Mouse (Mus musculus) midbrain, embryonic 13.5 days (tissue): Measurements from ENCODE around the gene 2010111I01Rik. TPM values are rescaled to one million over a fixed set of nuclear protein-coding genes. Genes with fewer than 3 reads are reported as not detected.
A peak's percentile ranks its signal among the peaks of the same experiment; 100 is the strongest.

Experiments
- ATAC-seq: fragments of 200-750 bp; cut with Nextera tagmentation; 2 replicates; pipeline ENCODE4 v1.8.0; 2017; ENCODE audit warnings: mild to moderate bottlenecking, moderate TSS enrichment, moderate library complexity
- H3K27ac ChIP-seq: fragments of 300-500 bp; sonication (generic); 2 replicates; pipeline ENCODE4 v1.5.1; 2015; ENCODE audit warnings: inconsistent platforms, mild to moderate bottlenecking, moderate library complexity
- H3K27me3 ChIP-seq: fragments of 300-500 bp; sonication (generic); 2 replicates; pipeline ENCODE4 v1.6.1; 2015; ENCODE audit warnings: mild to moderate bottlenecking, inconsistent platforms
- H3K36me3 ChIP-seq: fragments of 300-500 bp; sonication (generic); 2 replicates; pipeline ENCODE4 v1.6.1; 2015; ENCODE audit warnings: mild to moderate bottlenecking, inconsistent platforms
- H3K4me1 ChIP-seq: fragments of 300-500 bp; sonication (generic); replicated peaks from 2 replicates; pipeline ENCODE4 v1.6.1; 2015; ENCODE audit warnings: inconsistent platforms
- H3K4me2 ChIP-seq: fragments of 300-500 bp; sonication (generic); replicated peaks from 2 replicates; pipeline ENCODE4 v1.6.1; 2015; ENCODE audit warnings: moderate library complexity, mild to moderate bottlenecking, inconsistent platforms
- H3K4me3 ChIP-seq: fragments of 300-500 bp; sonication (generic); replicated peaks from 2 replicates; pipeline ENCODE4 v1.5.1; 2015; ENCODE audit warnings: mild to moderate bottlenecking, inconsistent platforms
- H3K9ac ChIP-seq: fragments of 300-500 bp; sonication (generic); replicated peaks from 2 replicates; pipeline ENCODE4 v1.6.1; 2015; ENCODE audit warnings: mild to moderate bottlenecking, inconsistent platforms
- H3K9me3 ChIP-seq: fragments of 300-500 bp; sonication (generic); 2 replicates; pipeline ENCODE4 v1.6.1; 2016; ENCODE audit warnings: mild to moderate bottlenecking, inconsistent platforms
- WGBS: fragments of 180-500 bp; shearing (Covaris S2); methylation state at CpG from one replicate; pipeline ENCODE4 v1.1.7; 2015; 5-methylcytosine and 5-hydroxymethylcytosine counted together
- polyA plus RNA-seq: library from polyadenylated mRNA; unstranded; fragments of >200 nt; fragmentation: Nextera tagmentation; extraction: Ambion mirVana; gene quantifications from 2 replicates; pipeline ENCODE4 v1.2.1, GENCODE M21; 2015

2010111I01Rik gene
- polyA plus RNA-seq, 1 experiment from 2014 or later: 28.6 TPM

GRCm38 (mm10) chr13:63249741-63250431 is 285.2 kb downstream of the 2010111I01Rik start:
- no peak for ATAC-seq
- no peak overlapping the region for H3K27ac ChIP-seq
- 0 out of 2 replicates have a peak, but pooled peaks cover 2% of the 10 kb centered on the region for H3K36me3 ChIP-seq
- H3K4me2 ChIP-seq: no peak overlapping the region
- no peaks in the 10 kb centered on the region for H3K27me3 ChIP-seq
- no peaks in the 10 kb centered on the region for H3K9me3 ChIP-seq
- no peak overlapping the region for H3K4me3 ChIP-seq
- no peak overlapping the region for H3K9ac ChIP-seq
- whole genome bisulfite sequencing: 84% methylated on average over 8 of the region's 8 CpGs
- peaks cover 4% of the 10 kb centered on the region; the same call in 1 of the 2 replicates for H3K4me1 ChIP-seq

DNA sequence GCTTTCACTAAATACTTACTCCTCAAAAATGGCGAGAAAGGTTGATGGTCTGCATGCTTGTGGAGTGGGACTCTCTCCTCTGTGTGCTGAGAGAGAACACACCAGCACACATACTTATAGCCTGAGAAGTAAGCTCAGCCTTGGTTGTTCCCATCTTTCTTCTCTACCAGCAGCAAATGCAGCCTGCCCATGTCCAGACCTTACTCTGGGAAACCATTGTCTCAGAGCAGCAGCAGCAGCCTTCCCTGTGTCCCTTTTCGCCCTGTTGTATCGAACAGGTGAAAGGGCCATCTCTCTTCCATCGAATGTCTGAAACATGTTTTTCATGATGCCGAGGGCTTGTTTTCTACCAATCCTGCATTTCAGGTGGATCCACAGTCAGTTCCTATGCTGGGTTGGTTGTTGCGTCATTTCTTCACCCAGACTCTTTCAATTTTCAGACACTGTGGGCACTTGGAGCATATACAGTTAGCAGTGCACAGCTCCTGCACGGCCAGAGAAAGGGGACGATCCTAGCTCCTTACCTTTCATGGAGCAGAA is 285.8 kb downstream of the 2010111I01Rik start:
- H3K27ac ChIP-seq: no peak overlapping the region
- H3K4me3 ChIP-seq: no peak overlapping the region
- H3K9ac ChIP-seq: no peak overlapping the region
- WGBS: 92% methylated on average over 8 of the region's 8 CpGs
- no peaks in the 10 kb centered on the region for H3K27me3 ChIP-seq
- no peak overlapping the region for H3K4me2 ChIP-seq
- H3K4me1 ChIP-seq: peaks cover under 1% of the 10 kb centered on the region; the same call in 1 of the 2 replicates
- H3K9me3 ChIP-seq: no peaks in the 10 kb centered on the region
- no peak for ATAC-seq
- H3K36me3 ChIP-seq: 0 out of 2 replicates have a peak, but pooled peaks cover 2% of the 10 kb centered on the region

- WGBS: 63% methylated on average over 12 of the region's 12 CpGs
- no peaks in the 10 kb centered on the region for H3K27me3 ChIP-seq
Measured at GRCm38 (mm10) chr13:63251118-63251889, 286.6 kb downstream of the 2010111I01Rik start.

GRCm38 (mm10) chr13:63252295-63253010 is 287.8 kb downstream of the 2010111I01Rik start:
- Histone ChIP-seq H3K36me3 (peaks cover 8% of the 10 kb centered on the region; the same call in 1 of the 2 replicates), H3K27ac (no peak overlapping the region), H3K9me3 (no peaks in the 10 kb centered on the region), H3K9ac (no peak overlapping the region), H3K27me3 (no peaks in the 10 kb centered on the region), H3K4me2 (no peak overlapping the region), H3K4me1 (no peaks in the 10 kb centered on the region; the same call in 1 of the 2 replicates), H3K4me3 (no peak overlapping the region)
- WGBS: 98% methylated on average over 2 of the region's 2 CpGs
- no peak for ATAC-seq

More at GRCm38 (mm10) chr13:63251118-63251889, 286.6 kb downstream of the 2010111I01Rik start:
- Histone ChIP-seq H3K9me3 (no peaks in the 10 kb centered on the region), H3K4me2 (no peak overlapping the region), H3K36me3 (0 out of 2 replicates have a peak, but pooled peaks cover 2% of the 10 kb centered on the region), H3K9ac (no peak overlapping the region), H3K4me3 (no peak overlapping the region), H3K27ac (no peak overlapping the region), H3K4me1 (no peaks in the 10 kb centered on the region; the same call in 1 of the 2 replicates)
- peak; percentile 34; the same call in 1 of the 2 replicates for ATAC-seq

DNA sequence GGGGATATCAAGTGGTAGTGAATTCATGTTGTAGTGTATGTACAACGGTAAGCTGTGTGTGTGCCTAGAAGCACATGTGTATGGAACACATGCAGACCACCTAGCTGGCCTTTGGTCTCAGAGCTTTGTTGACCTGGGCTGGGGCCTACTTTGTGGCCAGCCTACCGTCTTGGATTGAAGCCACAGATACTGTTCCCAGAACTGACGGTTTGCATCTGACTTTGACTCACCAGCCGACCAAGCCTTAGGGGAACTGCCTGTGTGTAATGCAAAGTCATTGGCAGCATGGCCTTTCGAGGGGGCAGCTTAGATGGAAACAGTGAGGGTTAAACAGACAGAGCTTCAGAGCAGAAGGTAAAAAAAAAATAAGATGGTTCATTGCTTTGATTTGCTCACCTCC is 288.5 kb downstream of the 2010111I01Rik start:
- Histone ChIP-seq H3K4me2 (no peak overlapping the region), H3K9me3 (no peaks in the 10 kb centered on the region), H3K9ac (no peak overlapping the region), H3K36me3 (peaks cover 10% of the 10 kb centered on the region; the same call in 1 of the 2 replicates), H3K27me3 (no peaks in the 10 kb centered on the region), H3K27ac (no peak overlapping the region), H3K4me1 (no peaks in the 10 kb centered on the region; the same call in 1 of the 2 replicates), H3K4me3 (no peak overlapping the region)
- no peak for ATAC-seq
- WGBS: 90% methylated on average over 5 of the region's 5 CpGs

DNA sequence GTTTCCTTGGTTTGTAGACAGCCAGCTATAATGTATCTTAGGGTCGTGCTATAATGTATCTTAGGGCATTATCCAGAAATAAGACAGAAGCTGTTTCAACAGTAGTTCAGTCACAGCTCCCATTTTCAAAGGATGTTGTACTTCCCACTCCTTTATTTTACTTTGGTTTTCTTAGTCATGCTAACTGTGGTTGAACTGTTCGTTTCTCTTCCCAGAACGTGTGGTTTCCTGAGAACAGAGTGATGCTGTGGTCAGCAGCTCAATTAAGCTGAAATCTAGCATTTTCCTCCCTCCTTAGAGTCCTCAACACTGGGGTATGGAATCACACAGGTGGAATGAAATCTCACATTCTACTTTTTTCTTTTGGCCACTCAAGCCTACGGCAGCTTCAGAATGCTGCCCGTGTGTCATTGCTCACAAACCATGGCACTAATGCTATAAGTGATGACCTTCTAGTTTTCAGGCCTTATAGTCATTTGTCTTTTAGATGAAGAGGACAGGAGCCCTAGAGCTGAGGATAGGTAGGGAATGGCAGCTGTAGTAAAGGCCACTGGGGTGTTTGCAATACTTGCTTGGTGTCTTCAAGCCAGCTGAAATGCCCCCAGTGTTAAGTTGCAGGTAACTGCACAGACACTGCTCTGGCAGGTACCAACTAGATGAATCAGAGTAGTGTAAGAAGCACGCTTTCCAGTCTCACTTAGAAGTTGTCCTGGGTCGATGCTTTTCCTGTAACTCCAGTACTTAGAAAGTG is 289.4 kb downstream of the 2010111I01Rik start:
- Histone ChIP-seq H3K4me1 (peaks cover 3% of the 10 kb centered on the region; the same call in 1 of the 2 replicates), H3K4me3 (no peak overlapping the region), H3K4me2 (no peak overlapping the region), H3K9ac (no peak overlapping the region), H3K9me3 (no peaks in the 10 kb centered on the region), H3K36me3 (peaks cover 10% of the 10 kb centered on the region; the same call in 1 of the 2 replicates), H3K27me3 (no peaks in the 10 kb centered on the region), H3K27ac (no peak overlapping the region)
- ATAC-seq: no peak
- WGBS: 94% methylated on average over 7 of the region's 7 CpGs

- Histone ChIP-seq H3K4me2 (no peak overlapping the region), H3K27me3 (no peaks in the 10 kb centered on the region), H3K27ac (no peak overlapping the region), H3K9ac (no peak overlapping the region), H3K4me1 (peaks cover 15% of the 10 kb centered on the region), H3K9me3 (no peaks in the 10 kb centered on the region), H3K36me3 (peaks cover 10% of the 10 kb centered on the region; the same call in 1 of the 2 replicates), H3K4me3 (no peak overlapping the region)
- ATAC-seq: no peak
- WGBS: 92% methylated on average over 5 of the region's 5 CpGs
Measured at GRCm38 (mm10) chr13:63255519-63256011, 290.9 kb downstream of the 2010111I01Rik start.

GRCm38 (mm10) chr13:63256146-63256545 is 291.5 kb downstream of the 2010111I01Rik start:
- Histone ChIP-seq H3K36me3 (peaks cover 10% of the 10 kb centered on the region; the same call in 1 of the 2 replicates), H3K4me2 (no peak overlapping the region), H3K4me1 (peaks cover 21% of the 10 kb centered on the region), H3K27ac (no peak overlapping the region), H3K4me3 (no peak overlapping the region), H3K27me3 (no peaks in the 10 kb centered on the region), H3K9ac (no peak overlapping the region), H3K9me3 (no peaks in the 10 kb centered on the region)
- 91% methylated on average over 6 of the region's 6 CpGs for WGBS
- no peak for ATAC-seq

DNA sequence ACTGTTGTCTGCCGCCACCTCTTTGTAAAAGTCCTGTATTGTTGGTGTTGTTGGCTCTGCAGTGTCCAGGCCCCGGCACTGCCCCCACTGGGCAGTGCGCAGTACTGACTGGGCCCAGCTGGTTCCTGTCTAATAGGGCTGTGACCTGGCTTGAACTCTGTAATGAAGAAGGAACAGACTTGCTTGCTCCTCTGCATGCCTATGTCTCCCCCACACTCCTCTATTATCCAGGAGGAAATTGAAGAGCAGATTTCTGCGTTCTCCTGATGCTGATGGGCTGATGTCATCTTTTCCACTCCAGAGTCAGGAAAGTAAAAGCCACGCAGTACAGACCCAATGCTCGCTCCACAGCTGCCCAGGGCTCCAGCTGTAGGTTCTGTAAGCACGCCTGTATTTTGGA is 292.1 kb downstream of the 2010111I01Rik start:
- no peak overlapping the region for H3K4me3 ChIP-seq
- WGBS: 78% methylated on average over 7 of the region's 7 CpGs
- H3K4me2 ChIP-seq: no peak overlapping the region
- H3K36me3 ChIP-seq: peaks cover 10% of the 10 kb centered on the region; the same call in 1 of the 2 replicates
- H3K27me3 ChIP-seq: no peaks in the 10 kb centered on the region
- ATAC-seq: no peak
- no peak overlapping the region for H3K9ac ChIP-seq
- peaks cover 24% of the 10 kb centered on the region for H3K4me1 ChIP-seq
- H3K9me3 ChIP-seq: no peaks in the 10 kb centered on the region
- no peak overlapping the region for H3K27ac ChIP-seq

- Histone ChIP-seq H3K27me3 (no peaks in the 10 kb centered on the region), H3K4me3 (no peak overlapping the region), H3K4me2 (no peak overlapping the region), H3K4me1 (peaks cover 24% of the 10 kb centered on the region), H3K27ac (no peak overlapping the region), H3K9me3 (no peaks in the 10 kb centered on the region), H3K36me3 (peaks cover 10% of the 10 kb centered on the region; the same call in 1 of the 2 replicates), H3K9ac (no peak overlapping the region)
- no peak for ATAC-seq
- 88% methylated on average over 6 of the region's 6 CpGs for WGBS
Measured at GRCm38 (mm10) chr13:63258167-63258582, 293.5 kb downstream of the 2010111I01Rik start.

DNA sequence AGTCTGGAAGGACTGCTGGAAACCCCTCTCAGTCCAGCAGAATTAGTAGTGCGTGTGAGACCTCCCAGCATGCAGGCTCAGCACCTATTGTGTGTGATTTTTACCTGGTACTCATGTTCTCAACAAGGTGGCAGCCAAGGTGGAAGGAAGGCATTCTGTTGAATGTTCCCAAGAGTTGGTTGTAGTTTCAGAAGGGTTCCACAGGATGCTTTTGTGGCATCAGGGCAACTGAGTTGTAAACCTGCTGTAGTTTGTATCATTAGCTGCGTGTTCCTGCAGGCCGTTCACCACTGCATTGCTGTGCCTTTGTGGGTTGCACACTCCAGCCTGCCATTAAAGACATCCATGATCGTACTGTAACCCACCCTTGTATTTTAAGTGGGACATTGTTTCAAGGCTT is 294.0 kb downstream of the 2010111I01Rik start:
- Histone ChIP-seq H3K9ac (no peak overlapping the region), H3K27ac (no peak overlapping the region), H3K27me3 (no peaks in the 10 kb centered on the region), H3K4me2 (no peak overlapping the region), H3K36me3 (peaks cover 10% of the 10 kb centered on the region; the same call in 1 of the 2 replicates), H3K4me1 (peaks cover 24% of the 10 kb centered on the region), H3K4me3 (no peak overlapping the region), H3K9me3 (no peaks in the 10 kb centered on the region)
- no peak for ATAC-seq
- WGBS: 92% methylated on average over 4 of the region's 4 CpGs
